Mouse (Mus musculus) lung, postnatal 0 days (tissue): ENCODE results near the gene Pcca. TPM values are rescaled to one million over a fixed set of nuclear protein-coding genes. Genes with fewer than 3 reads are reported as not detected.

Experiments
- ATAC-seq: fragments of 200-750 bp; cut with Nextera tagmentation; 2 replicates; pipeline ENCODE4 v1.8.0; 2017; ENCODE audit warnings: moderate library complexity
- DNase-seq: peaks from one replicate; pipeline ENCODE4 v3.0.0-alpha.2; 2016; ENCODE audit warnings: low spot score
- H3K27ac ChIP-seq: fragments of 300-500 bp; sonication (generic); 2 replicates; pipeline ENCODE4 v1.5.1; 2014; ENCODE audit warnings: antibody characterized with exemption, mild to moderate bottlenecking, low read length, mixed read lengths
- H3K27me3 ChIP-seq: fragments of 300-500 bp; sonication (generic); replicated peaks from 2 replicates; pipeline ENCODE4 v1.6.1; 2014; ENCODE audit warnings: low read length, mixed read lengths; ENCODE audit not compliant: insufficient read depth
- H3K36me3 ChIP-seq: fragments of 300-500 bp; sonication (generic); 2 replicates; pipeline ENCODE4 v1.6.1; 2014; ENCODE audit warnings: low read length, mixed read lengths; ENCODE audit not compliant: insufficient read depth
- H3K4me1 ChIP-seq: fragments of 300-500 bp; sonication (generic); 2 replicates; pipeline ENCODE4 v1.6.1; 2014; ENCODE audit warnings: antibody characterized with exemption, low read depth, low read length, mixed read lengths; ENCODE audit not compliant: insufficient read depth
- H3K4me2 ChIP-seq: fragments of 300-500 bp; sonication (generic); replicated peaks from 2 replicates; pipeline ENCODE4 v1.6.1; 2014; ENCODE audit warnings: low read depth, mild to moderate bottlenecking, low read length, moderate library complexity, mixed read lengths
- H3K4me3 ChIP-seq: fragments of 300-500 bp; sonication (generic); 2 replicates; pipeline ENCODE4 v1.5.1; 2014; ENCODE audit warnings: low read depth, low read length
- H3K9ac ChIP-seq: fragments of 300-500 bp; sonication (generic); replicated peaks from 2 replicates; pipeline ENCODE4 v1.6.1; 2014; ENCODE audit warnings: low read depth, mild to moderate bottlenecking
- H3K9me3 ChIP-seq: fragments of 300-500 bp; sonication (generic); 2 replicates; pipeline ENCODE4 v1.6.1; 2016; ENCODE audit warnings: low read length, mixed read lengths
- CTCF ChIP-seq: IDR thresholded peaks from 2 replicates; pipeline ENCODE4 v1.5.1; 2016; ENCODE audit warnings: antibody characterized with exemption, mild to moderate bottlenecking
- EP300 ChIP-seq: IDR thresholded peaks from 2 replicates; pipeline ENCODE4 v1.6.1; 2016; ENCODE audit warnings: antibody characterized with exemption, mild to moderate bottlenecking, control low read depth
- WGBS: fragments of 180-500 bp; shearing (Covaris S2); extraction: QIAGEN DNeasy Blood & Tissue Kit; methylation state at CpG from one replicate; pipeline ENCODE4 v1.1.7; 2014; 5-methylcytosine and 5-hydroxymethylcytosine counted together
- polyA plus RNA-seq: library from polyadenylated mRNA; unstranded; fragments of >200 nt; fragmentation: Nextera tagmentation; extraction: Ambion mirVana; gene quantifications from 2 replicates; pipeline ENCODE4 v1.2.1, GENCODE M21; 2015

The Pcca gene
- polyA plus RNA-seq, 1 experiment from 2014 or later: 10.4 TPM

DNA sequence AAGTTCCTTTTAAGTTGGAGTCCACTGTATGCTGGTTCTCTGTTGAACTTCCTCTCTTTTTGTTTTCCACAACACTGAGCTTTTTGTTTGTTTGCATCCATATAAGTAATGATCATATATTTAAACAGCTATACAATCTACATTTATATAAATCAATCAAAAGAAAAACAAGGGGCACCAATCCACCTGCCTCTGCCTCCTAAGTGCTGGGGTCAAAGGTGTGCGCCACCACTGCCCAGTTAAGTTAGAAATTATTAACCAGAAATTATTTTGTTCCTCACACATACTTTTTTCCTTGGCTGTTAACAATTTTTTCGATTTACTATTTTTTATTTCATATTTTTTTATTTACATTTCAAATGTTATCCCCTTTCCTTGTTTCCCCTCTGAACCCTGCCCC is 99.3 kb downstream of the Pcca start:
- no peak overlapping the region for H3K9ac ChIP-seq
- no peaks in the 10 kb centered on the region for H3K36me3 ChIP-seq
- no peaks in the 10 kb centered on the region for H3K9me3 ChIP-seq
- no peaks in the 10 kb centered on the region for H3K27me3 ChIP-seq
- no peak for TF ChIP-seq CTCF
- no peak for TF ChIP-seq EP300
- no peaks in the 10 kb centered on the region for H3K4me1 ChIP-seq
- no peak for DNase-seq
- H3K4me2 ChIP-seq: no peak overlapping the region
- no peak for ATAC-seq
- no peak overlapping the region for H3K4me3 ChIP-seq
- no peak overlapping the region for H3K27ac ChIP-seq
- 83% methylated on average over 2 of the region's 2 CpGs for WGBS

DNA sequence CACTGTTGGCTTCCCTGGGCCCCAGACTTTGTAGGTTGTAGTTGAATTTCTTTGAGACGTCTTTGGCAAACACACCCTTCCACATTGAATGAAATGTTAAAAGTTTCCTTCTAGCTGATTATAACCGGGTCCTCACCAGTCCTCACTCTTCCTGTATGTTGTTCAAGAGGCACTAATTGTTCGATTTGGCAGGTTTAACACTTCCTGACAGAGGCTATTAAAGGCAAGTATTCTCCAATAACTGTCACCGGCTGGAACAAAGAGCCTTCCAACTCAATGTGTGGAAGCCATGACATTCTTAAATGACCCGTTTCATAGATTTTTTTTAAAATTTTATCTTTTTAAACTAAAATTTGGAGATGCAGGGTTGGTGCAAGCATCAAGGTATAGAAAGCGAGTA is 102.5 kb downstream of the Pcca start:
- Histone ChIP-seq H3K36me3 (no peaks in the 10 kb centered on the region), H3K27ac (no peak overlapping the region), H3K27me3 (no peaks in the 10 kb centered on the region), H3K4me2 (no peak overlapping the region), H3K4me1 (no peaks in the 10 kb centered on the region), H3K9me3 (no peaks in the 10 kb centered on the region), H3K9ac (no peak overlapping the region), H3K4me3 (no peak overlapping the region)
- 45% methylated on average over 6 of the region's 6 CpGs for WGBS
- DNase-seq: no peak
- ATAC-seq: no peak
- TF ChIP-seq EP300 (no peak), CTCF (no peak)

DNA sequence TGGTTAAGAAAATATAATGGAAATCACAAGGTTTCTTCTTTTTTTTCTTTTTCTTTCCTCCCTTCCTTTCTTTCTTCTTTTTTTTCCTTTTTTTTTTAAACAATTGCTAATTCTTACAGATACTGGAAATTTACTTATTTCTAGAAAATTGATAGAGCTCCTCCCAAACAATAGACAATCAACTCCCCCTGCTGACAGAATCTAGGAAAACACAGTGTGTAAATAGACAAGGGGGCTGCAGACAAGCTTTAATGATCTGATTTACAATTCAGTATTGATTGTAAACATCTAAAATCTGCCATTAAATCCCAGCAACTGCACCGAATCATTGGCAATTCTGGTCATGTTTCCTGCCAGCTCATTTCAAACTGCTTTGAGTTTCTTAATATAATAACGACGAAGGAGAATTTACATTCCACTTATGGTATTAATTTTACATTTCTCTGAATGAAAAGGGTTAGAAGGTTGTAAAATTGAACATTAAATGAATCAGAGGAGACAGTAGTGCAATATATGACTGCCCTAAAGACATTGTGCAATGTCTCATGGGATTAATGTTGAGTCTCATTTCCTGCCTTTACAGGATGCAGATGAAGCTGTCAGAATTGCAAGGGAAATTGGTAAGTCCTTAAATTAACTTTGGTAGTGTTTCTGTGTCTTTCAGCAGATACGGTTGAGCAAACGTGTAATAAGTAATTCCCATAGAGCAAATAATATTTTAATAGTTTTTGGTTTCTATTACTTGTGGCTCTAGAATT is 103.9 kb downstream of the Pcca start:
- 63% methylated on average over 5 of the region's 5 CpGs for WGBS
- DNase-seq: no peak

GRCm38 (mm10) chr14:122639168-122639720 is 105.1 kb downstream of the Pcca start:
- DNase-seq: no peak
- H3K4me2 ChIP-seq: no peak overlapping the region
- H3K4me1 ChIP-seq: no peaks in the 10 kb centered on the region
- H3K27me3 ChIP-seq: no peaks in the 10 kb centered on the region
- H3K9me3 ChIP-seq: no peaks in the 10 kb centered on the region
- no peak overlapping the region for H3K27ac ChIP-seq
- no peak for ATAC-seq
- no peaks in the 10 kb centered on the region for H3K36me3 ChIP-seq
- TF ChIP-seq EP300 (no peak), CTCF (no peak)
- H3K9ac ChIP-seq: no peak overlapping the region
- WGBS: 78% methylated on average over 2 of the region's 2 CpGs
- no peak overlapping the region for H3K4me3 ChIP-seq

More for the DNA sequence above, 103.9 kb downstream of the Pcca start:
- H3K27me3 ChIP-seq: no peaks in the 10 kb centered on the region
- H3K9me3 ChIP-seq: no peaks in the 10 kb centered on the region
- no peak overlapping the region for H3K9ac ChIP-seq
- H3K4me3 ChIP-seq: no peak overlapping the region
- no peak overlapping the region for H3K4me2 ChIP-seq
- H3K4me1 ChIP-seq: no peaks in the 10 kb centered on the region
- H3K27ac ChIP-seq: no peak overlapping the region
- H3K36me3 ChIP-seq: no peaks in the 10 kb centered on the region
- no peak for ATAC-seq
- no peak for TF ChIP-seq EP300
- peak; percentile 22 for TF ChIP-seq CTCF

DNA sequence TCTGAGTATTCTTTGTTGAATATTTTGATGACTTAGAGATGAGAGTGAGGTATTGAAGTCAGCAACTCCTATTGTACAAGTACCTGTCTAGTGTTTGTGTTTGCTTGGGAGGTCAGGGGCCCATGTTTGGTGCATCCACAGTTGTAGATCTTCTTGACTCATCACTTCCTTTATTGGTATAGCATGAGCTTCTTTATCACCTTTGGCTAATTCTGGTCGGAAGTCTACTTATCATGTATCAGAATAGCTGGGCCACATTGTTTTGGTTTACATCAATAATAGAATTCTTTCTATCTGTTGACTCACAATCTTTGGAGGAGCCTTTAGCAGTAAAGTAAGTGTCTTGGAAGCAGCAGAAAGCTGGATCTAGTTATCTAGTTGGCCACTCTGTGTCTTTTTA is 108.3 kb downstream of the Pcca start:
- no peaks in the 10 kb centered on the region for H3K27me3 ChIP-seq
- H3K27ac ChIP-seq: no peak overlapping the region
- no peak overlapping the region for H3K9ac ChIP-seq
- 82% methylated on average over 1 of the region's 1 CpGs for WGBS
- H3K4me3 ChIP-seq: no peak overlapping the region
- DNase-seq (no peak), ATAC-seq (no peak)
- TF ChIP-seq CTCF: no peak
- no peak for TF ChIP-seq EP300
- H3K36me3 ChIP-seq: no peaks in the 10 kb centered on the region
- H3K4me1 ChIP-seq: no peaks in the 10 kb centered on the region
- H3K9me3 ChIP-seq: no peaks in the 10 kb centered on the region
- H3K4me2 ChIP-seq: no peak overlapping the region

DNA sequence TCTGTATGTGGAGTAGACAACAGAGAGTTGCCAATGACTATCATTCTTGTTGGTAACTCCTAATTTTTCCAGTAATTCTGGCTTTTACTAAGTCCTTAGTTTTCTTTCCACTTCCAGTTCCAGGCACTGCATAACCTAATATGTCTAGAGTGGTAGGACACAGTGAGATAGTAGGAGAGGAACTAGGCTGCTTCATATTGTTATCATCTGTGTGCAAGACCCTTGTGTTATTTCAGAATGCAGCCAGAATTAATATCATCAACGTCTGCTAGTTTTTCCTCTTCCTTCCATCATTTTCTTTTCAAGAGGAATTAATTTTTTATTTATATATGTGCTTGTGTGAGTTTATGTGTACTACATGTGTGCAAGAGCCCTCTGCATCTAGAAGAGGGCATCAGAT is 114.1 kb downstream of the Pcca start:
- H3K4me3 ChIP-seq: no peak overlapping the region
- WGBS: 63% methylated on average over 1 of the region's 1 CpGs
- H3K4me1 ChIP-seq: no peaks in the 10 kb centered on the region
- no peak for ATAC-seq
- H3K27ac ChIP-seq: no peak overlapping the region
- TF ChIP-seq EP300 (no peak), CTCF (no peak)
- H3K36me3 ChIP-seq: no peaks in the 10 kb centered on the region
- H3K9me3 ChIP-seq: no peaks in the 10 kb centered on the region
- no peak overlapping the region for H3K4me2 ChIP-seq
- no peak overlapping the region for H3K9ac ChIP-seq
- no peak for DNase-seq
- H3K27me3 ChIP-seq: no peaks in the 10 kb centered on the region
